26 mouse cellular contexts compared by ENCODE assay signal in the genomic region with DNA sequence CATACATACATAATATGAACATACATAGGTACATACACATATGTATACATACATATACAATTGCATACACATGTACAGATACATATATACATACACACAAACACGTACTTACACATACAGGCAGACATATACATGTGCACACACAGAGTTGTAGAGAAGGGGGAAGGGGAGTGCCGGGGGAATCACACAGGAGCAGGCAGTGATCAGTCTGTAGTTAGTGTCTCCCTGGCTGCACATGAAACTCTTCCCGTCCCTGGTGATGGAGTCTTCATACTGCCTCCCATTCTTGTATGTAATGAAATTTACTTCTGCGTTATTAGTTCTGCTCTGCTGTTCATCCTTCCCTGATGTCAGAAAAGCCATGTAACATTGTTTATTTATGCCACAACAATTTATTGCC.
"Had no signal": no experiment of that assay in that cellular context is flagged by ENCODE, and none has a peak within 500 bp of the region (broad histone marks: within the 10 kb centered on the region; RNA-seq: fewer than 3 reads in every experiment).

No protein-coding gene starts in this region.

- H3K36me3 ChIP-seq: heart, embryonic 10.5 days; heart, embryonic 12.5 days; hindbrain, embryonic 10.5 days; intestine, embryonic 15.5 days; kidney, embryonic 15.5 days; limb, embryonic 10.5 days; limb, embryonic 12.5 days; liver, embryonic 13.5 days had no signal

- H3K4me1 ChIP-seq: liver, embryonic 13.5 days had no signal

- ATAC-seq: forebrain, embryonic 16.5 days; inflammation-experienced regulatory T-cells, adult 6 months; intestine, embryonic 15.5 days had no signal

- H3K27ac ChIP-seq: gastrocnemius, adult 2 months; heart, embryonic 10.5 days; hindbrain, embryonic 10.5 days; intestine, embryonic 15.5 days; kidney, embryonic 15.5 days; kidney, postnatal 0 days; limb, embryonic 10.5 days; limb, embryonic 12.5 days; liver, embryonic 13.5 days had no signal

- H3K4me2 ChIP-seq: heart, embryonic 12.5 days; intestine, embryonic 15.5 days; kidney, embryonic 15.5 days; limb, embryonic 12.5 days; liver, embryonic 11.5 days; liver, embryonic 13.5 days had no signal

- H3K9me3 ChIP-seq: heart, embryonic 10.5 days; intestine, embryonic 15.5 days; kidney, embryonic 15.5 days; limb, embryonic 10.5 days; limb, embryonic 12.5 days; liver, embryonic 13.5 days had no signal

- H3K9ac ChIP-seq: heart, embryonic 12.5 days; intestine, embryonic 15.5 days; kidney, embryonic 15.5 days; limb, embryonic 12.5 days; liver, embryonic 13.5 days had no signal

- H3K27me3 ChIP-seq: heart, embryonic 12.5 days; intestine, embryonic 15.5 days; kidney, embryonic 15.5 days; limb, embryonic 12.5 days; liver, embryonic 13.5 days had no signal

- H3K4me3 ChIP-seq: gastrocnemius, adult 2 months; heart, embryonic 10.5 days; heart, embryonic 12.5 days; hindbrain, embryonic 10.5 days; intestine, embryonic 15.5 days; kidney, embryonic 15.5 days; limb, embryonic 10.5 days; limb, embryonic 12.5 days; liver, embryonic 13.5 days had no signal

- DNase-seq: gastrocnemius, adult 2 months; gastrocnemius, postnatal 10 days; gastrocnemius, postnatal 25 days; heart, adult 18-20 months; heart, postnatal 10 days; heart, postnatal 4 days; kidney, adult 11 months; kidney, adult 2 months; kidney, adult 9 months; kidney, postnatal 14 days; kidney, postnatal 36 days; layer of hippocampus, adult 9-11 months; layer of hippocampus, postnatal 36 days; liver; liver, embryonic 13.5 days had no signal
